Mouse (Mus musculus) frontal cortex, postnatal 25 days (tissue): ENCODE data around the gene Akr1c14.
"Not testable (repeated sequence)": the region's sequence is repeated elsewhere in the genome, so short reads cannot be mapped to it uniquely, and the experiment has no call there.

ENCODE experiments used
- DNase-seq, 2 experiments: peaks; one replicate each; pipeline ENCODE4 v3.0.0; 2022; ENCODE audit warnings: low spot score in 2 of 2

The Akr1c14 gene

GRCm38 (mm10) chr13:4123146-4123545 is 74.3 kb downstream of the Akr1c14 start:
- DNase-seq, result no peak

- not testable (repeated sequence) for DNase-seq
Observed at GRCm38 (mm10) chr13:4124471-4124870, 75.7 kb downstream of the Akr1c14 start.

GRCm38 (mm10) chr13:4125846-4126245 is 77.0 kb downstream of the Akr1c14 start:
- DNase-seq, result not testable (repeated sequence)

- DNase-seq, result peak in 1 of 2 experiments; percentile 15
Observed at GRCm38 (mm10) chr13:4129100-4129499, 80.3 kb downstream of the Akr1c14 start.

DNA sequence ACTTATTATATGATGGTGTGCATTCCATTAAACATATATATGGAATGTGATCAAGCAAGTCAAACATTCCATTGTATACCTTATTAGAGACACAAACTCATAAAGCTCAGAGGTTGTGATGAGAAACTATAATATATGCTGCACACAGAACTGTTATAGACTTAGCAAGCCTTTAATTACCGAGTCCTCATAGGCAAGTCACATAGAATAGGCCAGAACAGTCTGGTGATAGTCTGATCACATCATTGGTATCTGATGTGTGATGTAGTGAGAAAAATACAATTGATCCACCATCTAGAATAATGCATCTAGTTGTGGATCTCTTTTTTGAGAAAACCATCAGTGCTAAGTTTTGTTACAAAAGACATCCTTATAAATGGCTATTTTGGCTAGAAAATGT is 82.5 kb downstream of the Akr1c14 start:
- DNase-seq, result no peak

- DNase-seq, result no peak
Observed at GRCm38 (mm10) chr13:4131721-4132120, 82.9 kb downstream of the Akr1c14 start.

GRCm38 (mm10) chr13:4133070-4133469 is 84.3 kb downstream of the Akr1c14 start:
- DNase-seq, result peak in 1 of 2 experiments; percentile 5
